Mouse (Mus musculus) ZHBTc4 (cell line): Measurements from ENCODE around the gene Cdh12.
A peak's percentile ranks its signal among the peaks of the same experiment; 100 is the strongest.
"Not testable (repeated sequence)": the region's sequence is repeated elsewhere in the genome, so short reads cannot be mapped to it uniquely, and the experiment has no call there.

Source experiments
- DNase-seq: peaks from one replicate; pipeline ENCODE4 v3.0.0-alpha.2; 2011; ENCODE audit warnings: low read depth, low spot score

The Cdh12 gene

DNA sequence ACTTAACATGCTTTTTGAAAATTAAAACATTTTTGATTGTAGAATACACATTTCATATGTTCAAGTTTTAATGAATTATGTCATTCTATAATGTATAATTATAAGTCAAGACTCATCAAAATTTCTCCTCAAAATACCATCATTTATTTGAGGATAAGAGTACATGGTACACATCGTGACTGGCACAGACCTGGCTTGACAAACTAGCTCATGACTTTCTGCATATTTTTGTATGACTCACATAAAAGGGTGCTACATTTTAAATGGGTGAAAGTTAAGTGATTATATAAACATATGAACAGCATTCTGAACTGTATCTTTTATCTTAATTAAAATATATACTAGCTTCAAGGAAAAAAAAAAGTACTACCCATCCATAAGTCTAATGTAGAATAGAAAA is 643.8 kb downstream of the Cdh12 start:
- no peak for DNase-seq

DNA sequence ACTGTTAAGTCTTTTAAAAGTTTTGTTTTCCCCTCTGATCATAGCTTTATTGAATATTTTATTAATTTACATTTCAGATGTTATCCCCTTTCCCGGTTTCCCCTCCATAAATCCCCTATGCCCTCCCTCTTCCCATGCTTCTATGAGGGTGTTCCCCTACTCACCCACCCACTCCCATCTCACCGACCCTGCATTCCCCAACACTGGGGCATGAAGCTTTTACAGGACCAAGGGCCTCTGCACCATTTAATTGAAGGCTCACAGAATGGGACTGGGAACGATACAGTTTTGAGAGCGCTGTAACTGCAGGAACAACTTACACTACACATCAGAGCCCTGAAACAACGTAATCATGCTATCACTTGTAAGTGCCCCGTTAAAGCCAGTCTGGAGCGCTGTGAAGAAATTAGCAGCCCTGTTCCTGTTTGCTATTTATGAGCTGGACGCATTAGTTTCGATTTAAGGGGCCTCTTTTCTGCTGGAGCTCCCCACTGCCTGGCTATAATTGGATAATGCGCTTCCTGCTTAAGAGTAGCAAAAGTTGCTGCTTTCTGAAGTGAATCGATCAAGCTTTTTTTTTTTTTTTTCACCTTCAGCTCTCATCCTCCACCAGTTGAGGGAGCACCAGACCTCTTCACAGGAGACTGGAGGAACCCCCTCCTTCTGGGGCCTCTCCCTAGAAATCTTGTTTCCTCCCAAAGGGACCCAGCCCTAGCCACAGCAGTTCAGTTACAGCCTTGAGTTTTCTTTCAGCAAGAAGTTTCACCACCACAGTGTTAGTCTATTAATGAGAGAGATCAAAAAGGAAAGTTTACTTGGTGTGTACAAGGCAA is 660.2 kb downstream of the Cdh12 start:
- peak; percentile 23 for DNase-seq

DNA sequence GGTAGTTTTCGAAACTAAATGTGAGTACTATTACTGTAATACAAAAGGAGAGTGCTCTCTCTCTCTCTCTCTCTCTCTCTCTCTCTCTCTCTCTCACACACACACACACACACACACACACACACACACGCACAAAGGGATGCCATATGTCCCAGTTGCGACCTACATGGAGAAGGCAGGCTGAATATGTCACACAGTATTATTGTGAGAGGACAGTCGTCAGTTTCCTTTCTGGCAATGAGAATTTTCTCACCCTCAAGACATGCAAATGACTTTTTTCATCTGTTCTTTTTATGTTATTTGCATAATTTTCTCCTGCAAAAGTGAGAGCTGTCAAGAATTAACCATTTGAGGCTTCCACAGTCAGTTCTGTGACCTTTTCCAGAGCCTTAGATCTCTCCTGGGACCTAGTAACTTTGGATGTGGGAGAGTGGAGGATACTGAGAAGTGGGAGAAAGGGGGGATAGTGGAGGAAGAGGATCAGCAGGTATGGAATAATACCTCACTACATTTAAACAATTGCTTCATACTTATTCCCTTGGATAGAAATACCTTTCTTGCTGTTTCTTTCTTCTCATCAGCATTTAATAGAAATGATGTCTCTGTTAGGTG is 660.9 kb downstream of the Cdh12 start:
- no peak for DNase-seq

DNA sequence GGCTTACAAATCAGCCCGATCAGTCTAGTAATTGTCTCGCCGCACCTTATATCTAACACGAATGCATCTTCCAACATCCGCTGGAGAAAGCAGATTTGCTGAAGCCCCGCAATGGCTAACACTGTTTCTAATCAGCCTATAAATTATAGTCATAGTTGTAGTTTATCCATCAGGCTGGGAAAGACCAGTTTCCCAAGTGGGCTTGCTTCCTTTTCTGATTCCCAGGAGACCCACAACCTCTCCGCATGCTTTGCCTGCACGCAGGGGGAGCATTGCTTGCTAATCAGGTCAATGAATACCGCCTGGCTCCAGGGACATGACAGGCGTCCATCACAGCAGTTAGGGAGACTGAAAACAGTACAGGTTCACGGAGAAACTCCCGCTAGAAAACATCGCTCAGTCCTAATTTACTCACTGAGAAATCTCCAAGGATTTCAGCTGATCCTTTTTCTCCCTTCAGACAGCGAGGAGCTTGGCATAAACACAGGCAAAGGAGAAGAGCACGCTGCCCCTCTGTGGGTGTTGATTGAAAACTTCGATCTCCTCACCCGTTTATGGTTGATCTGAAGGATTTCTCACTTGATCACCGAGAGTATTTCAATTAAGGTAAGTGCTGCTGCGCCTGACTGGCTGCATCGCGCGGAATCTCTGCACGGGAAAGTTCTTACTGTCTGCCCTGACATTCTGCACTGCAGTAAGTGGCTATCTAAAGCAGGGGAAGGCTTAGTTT is 662.0 kb downstream of the Cdh12 start:
- DNase-seq: peak; percentile 11

DNA sequence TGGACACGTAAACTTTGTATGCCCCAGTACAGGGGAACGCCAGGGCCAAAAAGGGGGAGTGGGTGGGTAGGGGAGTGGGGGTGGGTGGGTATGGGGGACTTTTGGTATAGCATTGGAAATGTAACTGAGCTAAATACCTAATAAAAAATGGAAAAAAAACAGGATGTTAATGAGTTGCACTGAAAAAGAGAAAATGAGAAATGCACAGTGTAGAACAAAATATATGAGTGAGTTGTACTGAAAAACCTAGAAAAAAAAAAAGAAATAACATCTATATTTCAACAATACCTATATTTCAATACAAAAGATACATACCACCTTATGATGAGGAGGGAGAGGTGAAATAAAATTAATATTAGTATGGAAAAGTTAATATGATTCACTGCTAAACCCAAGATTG is 665.7 kb downstream of the Cdh12 start:
- not testable (repeated sequence) for DNase-seq

DNA sequence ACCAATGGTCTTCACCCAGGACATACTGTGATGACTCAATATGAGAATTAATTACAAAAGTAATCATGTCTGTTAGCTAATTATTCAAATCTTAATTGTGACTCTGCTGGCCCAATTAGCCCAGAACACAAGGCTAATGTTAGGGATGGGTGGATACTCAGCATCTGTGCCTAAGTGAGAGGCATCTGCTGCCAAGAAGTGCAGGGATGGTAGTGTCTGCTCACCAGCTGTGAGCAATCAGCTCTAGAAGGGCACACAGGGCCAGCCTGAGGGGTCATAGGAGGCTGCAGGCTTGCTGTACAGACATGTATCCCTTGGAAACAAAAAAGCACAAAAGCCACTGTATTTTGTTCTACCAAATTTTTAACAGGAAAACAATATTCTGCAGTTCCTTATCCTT is 681.6 kb downstream of the Cdh12 start:
- no peak for DNase-seq

DNA sequence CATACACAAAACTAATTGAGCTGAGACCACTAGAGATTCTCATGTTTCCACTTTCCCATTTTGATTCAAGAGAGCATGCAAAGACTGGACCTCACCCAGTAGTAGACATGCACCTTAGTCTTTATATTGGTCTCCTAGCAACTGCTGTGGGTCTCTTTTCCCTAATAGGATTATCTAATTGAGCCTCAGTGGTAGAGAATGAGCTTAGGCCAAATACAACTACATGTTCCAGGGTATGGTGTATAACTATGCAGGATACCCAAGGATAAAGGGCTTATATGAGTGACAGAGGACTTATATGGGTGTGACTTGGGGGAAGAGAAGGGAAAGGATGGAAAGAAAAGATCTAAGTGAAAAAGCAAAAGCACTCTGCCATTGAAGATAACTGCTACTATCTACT is 683.9 kb downstream of the Cdh12 start:
- DNase-seq: no peak

DNA sequence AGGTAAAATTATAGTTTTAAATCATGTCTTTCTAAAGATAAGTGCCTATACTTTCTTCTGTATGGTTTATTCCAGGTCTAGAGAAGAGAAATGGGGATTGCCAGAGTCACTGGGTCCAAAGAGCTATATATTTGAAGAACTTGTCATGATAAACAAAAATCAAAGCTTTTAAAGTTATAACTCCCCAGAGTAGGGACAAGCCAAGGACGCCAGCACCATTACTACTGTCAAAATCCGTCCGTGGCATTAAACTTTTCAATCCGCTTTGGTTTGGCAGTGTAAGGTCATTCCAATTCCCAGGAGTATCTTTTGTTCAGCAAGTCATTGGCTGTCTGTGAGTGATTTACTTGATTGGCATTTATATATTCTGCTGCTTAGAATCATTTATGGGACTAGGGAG is 697.8 kb downstream of the Cdh12 start:
- no peak for DNase-seq

DNA sequence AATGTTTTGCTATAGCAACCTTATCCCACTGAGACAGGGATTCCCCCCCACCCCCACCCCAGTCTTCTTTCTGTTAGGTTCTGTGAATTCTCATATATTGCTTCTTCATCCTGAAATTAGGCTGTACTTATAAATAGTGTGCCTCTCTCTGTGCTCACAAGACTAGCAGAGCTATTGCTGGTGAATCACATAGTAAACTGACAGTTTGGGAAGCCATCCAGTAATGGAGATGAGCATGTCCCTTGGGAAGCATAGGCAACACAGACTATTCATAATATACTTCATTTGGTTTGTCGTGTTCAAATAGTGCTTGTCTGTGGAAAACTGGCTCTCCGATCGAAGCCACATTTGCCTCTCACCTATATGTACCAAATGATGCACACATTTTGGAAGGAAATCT is 704.5 kb downstream of the Cdh12 start:
- no peak for DNase-seq

DNA sequence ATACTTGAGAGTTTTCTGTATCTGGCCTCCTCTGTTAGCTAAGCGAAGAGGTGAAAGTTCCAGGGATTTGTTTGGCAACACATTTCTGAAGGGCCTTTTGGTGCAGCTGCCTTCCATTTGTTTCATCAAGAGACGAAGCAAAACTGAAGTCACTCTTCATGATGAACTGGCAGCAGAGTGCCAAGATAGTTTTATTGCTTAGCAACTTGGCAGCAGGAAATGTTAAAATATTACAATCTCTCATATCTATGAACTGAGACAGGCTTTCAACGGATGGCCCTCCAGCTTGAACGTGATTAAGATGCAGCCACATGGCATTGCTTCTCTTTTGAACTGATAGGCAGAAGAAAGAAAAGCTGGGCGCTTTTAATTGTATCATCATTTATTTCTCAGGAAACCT is 730.7 kb downstream of the Cdh12 start:
- no peak for DNase-seq

DNA sequence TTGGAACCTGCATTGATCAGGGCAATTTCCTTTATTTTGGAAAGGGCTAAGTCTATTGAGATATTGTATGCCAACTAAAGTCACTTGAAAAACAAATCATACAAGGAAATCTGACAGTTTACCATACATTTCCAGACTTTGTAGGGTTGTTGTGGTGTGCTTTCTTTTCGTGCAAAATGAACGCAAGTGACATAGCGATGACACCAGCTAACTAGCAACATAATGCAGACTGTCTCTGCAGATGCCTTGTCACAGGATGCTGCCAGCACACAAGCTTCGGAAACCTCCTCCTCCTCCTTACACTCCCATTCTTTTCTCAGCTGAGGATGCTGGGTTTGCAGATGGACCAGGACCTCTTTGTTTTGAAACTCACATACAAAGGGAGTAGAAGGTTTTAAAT is 731.1 kb downstream of the Cdh12 start:
- DNase-seq: no peak

DNA sequence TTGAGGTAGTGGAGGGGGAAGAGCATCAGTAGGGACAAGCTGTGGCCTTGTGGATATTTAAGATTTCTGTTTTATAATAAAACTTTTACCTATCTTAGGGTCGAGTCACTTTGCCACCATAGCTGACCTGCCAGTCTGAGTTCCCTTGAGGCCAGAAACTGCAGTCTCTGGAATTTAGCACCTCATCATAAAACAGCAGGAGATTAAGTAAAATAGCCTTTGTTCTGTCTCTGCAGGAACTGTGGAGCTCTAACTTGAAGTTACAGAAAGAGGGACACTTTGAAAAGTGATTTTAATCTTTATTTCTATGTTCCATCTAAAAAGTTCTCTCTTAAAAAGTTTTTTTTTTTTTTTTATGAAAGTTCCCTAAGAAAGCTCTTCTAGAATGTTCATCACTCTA is 736.7 kb downstream of the Cdh12 start:
- peak; percentile 21 for DNase-seq

DNA sequence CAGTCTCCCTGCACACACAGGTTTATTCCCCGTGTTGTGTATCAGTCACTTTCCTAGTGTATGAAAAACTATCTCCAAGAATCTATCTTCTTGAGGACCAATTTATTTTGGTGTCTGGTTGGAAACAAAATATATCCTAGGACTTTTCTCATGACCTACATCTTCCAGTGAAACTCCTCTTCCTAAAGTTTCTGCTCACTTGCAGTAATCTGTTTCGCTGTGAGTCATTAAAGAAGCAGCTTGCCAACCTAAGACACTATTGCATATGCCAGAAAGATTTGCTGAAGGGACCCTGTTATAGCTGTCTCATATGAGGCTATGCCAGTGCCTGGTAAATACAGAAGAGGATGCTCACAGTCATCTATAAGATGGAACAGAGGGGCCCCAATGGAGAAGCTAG is 761.0 kb downstream of the Cdh12 start:
- DNase-seq: not testable (repeated sequence)

DNA sequence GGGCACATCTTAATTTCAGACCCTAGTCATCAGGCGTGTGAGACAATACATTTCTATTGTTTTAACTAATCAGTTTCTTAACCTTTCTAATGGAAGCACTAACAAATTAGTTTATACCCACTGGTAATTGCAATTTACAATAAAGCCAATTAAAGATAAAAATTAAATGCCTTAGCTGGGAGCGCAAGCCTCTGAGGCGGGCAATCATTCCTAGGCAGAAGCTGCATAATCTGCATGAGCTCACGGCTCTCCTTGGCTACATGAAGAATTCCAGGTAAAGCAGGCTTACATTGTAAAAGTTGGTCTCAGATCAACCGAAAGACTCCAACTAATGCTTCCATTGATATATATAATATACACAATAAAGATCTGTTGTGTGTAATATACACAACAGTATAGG is 773.9 kb downstream of the Cdh12 start:
- no peak for DNase-seq

DNA sequence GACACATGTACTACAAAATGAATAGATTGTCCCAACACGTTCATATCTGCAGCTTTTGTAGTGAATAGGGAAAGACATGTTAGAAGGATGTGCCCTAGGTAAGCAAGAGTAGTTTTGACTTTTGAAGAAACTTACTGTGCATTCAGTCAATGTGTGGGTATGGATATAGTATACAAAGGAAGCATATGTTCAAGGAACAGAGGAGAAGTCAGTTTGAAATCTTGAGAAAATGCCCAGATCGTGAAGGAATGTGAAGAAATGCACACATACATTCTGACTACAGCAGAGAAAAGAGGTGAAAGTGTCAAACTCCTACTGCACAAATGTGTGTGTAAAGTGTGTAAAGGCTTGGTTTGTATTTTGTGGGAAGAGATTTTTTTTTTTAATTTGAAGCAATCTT is 812.3 kb downstream of the Cdh12 start:
- DNase-seq: no peak

DNA sequence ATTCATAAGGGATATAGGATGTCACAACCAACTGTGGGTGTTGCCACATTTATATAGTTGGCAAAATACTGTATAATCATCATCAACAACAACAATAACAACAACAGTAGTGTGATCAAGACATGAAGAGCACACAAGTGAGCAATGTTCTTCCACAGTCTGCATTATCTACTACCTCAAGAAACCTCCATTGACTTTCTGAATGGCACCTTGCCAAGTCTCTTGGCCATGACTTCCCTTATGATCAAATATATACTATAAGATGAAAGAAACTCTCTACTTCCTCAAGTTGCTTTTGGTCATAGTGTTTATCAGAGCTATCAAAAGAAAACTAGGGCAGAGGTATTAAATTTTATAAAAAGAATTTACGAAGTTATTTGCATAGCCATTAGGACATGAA is 820.8 kb downstream of the Cdh12 start:
- DNase-seq: no peak

DNA sequence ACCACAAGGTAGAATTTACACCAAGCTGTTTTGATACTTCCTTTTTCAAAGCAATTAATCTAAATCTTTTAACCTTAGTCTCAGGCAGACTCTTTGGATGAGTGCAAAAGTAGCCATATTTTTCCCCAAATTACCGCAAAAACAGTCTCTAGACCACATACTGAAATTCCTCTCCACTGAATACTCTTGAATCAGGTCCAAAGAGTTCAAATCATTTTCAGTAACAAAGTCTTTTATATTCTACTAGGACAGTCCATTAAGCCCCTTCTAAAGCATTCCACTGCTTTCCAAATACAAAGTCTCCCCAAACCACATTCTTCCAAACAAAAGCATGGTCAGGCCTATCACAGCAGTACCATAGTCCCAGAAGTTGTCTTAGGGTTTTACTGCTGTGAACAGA is 848.0 kb downstream of the Cdh12 start:
- DNase-seq: no peak

DNA sequence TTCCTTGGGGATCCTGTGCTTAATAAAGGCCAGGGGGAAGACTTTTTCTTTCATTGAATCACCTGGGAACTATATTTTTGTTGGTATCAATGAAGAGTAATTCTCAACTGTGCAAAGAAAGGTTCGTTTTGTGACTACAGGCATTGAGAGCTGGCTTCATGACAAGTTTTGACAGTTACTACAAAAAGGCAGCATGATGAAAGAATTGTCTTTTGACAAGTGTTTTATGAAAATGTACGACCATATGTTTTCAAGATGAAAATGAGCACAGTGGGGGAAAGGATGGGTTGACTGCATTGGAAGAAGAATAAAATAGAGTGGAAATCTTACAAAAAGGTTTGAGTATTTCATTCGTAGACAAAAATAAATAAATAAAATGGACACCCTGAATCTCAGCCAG is 866.4 kb downstream of the Cdh12 start:
- no peak for DNase-seq

DNA sequence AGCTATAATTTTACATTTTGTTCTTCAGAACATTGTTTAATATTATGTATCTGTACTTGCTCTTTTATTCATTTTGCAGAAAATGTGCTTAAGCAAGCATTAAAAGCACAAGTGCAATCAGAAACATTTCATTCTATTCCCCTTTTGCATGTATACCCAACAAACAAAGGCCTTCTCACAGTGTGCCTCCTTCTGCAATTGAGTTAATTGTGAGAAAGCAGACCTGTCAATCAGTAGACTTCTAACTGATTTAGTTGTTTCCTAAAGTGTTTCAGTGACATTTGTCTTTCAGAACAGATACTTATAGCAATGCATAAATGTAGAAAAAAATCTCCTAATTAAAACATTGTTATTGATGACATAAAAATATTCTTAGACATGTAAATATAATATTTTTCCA is 894.8 kb downstream of the Cdh12 start:
- no peak for DNase-seq

DNA sequence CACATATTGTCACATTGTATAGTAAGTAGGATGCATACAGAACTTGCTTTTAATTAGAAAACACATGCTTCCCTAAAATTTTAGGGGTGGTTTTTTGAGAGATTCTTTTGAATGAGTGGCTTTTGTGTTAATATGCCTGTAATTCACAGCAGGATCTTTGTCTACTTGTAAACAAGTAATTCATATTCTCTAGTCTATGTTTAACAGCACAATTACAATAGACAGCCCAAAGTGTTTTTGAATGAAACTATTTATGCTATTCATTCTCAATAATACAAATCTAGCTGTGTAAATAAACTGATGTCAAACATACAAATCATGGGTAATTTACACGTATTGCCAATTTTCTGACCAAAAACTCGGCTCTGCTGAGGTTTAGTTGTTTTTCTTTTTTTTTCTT is 895.3 kb downstream of the Cdh12 start:
- no peak for DNase-seq

DNA sequence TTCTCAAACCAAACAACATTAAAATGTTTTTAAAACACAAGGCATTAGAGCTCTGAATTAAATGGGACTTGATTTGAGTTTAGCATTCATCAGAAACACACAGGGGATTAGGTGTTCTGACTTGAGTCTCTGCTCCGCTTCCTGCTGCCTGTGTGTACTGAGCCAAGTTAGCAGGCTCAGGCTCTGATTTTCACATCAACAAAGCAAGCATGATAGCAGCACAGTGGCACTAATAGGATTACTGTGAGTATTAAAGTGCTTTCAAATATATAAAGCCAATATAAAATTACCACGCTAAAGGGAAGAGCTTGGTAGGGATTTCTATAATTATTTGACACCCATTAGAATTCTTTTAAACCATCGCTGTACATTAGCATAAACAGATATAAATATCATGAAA is 895.7 kb downstream of the Cdh12 start:
- DNase-seq: no peak

DNA sequence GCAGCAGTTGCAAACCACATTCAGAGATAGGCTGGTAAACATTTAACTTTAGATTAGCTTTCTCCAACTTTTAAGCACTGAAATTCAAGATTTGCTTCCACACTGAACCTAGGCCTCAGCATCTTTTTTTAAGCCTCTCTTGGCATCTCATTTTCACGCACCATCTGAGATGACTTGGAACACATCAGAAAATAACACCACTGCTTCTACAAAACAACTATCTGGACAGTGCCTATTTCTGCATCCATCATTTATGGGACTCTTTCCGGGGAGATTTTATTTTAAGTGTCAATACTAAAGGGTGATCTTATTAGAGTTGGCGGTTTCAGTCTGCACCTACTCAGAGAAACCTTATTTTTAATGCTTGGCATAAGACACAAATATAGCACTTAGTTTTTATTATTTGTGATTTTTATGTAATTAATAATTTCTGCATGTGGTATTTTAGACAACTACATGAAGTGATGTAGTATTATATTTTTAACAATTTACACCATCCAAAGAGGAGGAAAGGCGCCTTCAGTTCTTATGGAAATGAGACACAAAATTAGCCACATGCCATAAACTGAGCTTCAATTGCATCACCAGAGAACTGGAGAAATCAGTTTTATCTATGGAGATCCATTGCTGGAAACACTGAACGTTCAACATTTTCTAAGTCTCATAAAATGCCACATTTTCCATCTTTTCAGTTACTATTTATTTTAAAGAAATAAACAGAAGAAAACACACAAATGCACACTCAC is 906.5 kb downstream of the Cdh12 start:
- DNase-seq: no peak
